Mouse (Mus musculus): ENCODE results near the gene Stat5b. TPM values are rescaled to one million over a fixed set of nuclear protein-coding genes. Genes with fewer than 3 reads are reported as not detected.

Gene Stat5b
- total and polyA plus RNA-seq, 3 experiments, result 29.3 to 37.0 (median 32.3) TPM

GRCm38 (mm10) chr11:100850038-100850777 lies at the start of gene Stat5b (continued):
- TF ChIP-seq EP300 (IDR thresholded peaks at IDR 0.05; ENCODE audit: low read depth in 1 of 2, low read length in 2 of 2), result no peak
- TF ChIP-seq MYB (IDR thresholded peaks at IDR 0.05; ENCODE audit: low read depth, low read length), result no peak
- no peak for TF ChIP-seq RAD21 (IDR thresholded peaks at IDR 0.05; ENCODE audit: low read depth, low read length)
- no peak for TF ChIP-seq TBP (IDR thresholded peaks at IDR 0.05; ENCODE audit: low read depth, low read length)

DNA sequence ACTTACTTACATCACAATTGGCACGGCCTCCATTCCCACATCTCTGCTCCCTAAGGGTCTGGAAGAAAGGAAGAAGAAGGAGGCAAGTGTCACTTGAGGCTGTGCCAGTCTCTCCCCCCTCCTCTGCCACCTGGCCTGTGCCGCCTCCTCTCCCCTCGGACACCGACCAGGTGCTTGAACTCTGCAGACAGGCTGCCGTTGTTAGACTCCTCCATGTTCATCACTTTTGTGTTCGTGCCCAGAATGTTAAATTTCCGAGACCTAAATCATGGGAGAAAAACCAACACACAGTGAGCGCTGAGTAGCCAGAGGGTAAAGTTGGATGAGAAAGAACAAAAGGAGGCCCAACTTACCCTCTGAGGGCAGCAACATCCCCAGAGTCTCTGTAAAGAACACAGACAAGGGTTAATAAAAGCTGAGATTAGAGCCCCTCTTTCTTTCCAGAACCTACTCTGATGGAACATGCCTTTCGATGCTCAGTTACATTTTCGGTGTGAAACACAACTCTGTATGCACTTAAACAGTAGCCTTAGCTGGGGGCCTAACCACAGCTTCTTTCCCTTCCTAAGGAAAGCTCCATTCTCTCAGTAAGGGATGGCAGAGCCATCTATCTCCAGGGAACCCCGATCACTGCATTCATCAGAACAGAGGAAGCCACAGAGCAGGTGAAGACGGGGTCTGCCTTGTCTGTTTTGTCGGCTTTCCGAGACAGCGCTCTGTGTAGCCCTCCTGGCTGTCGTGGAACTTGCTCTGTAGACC lies 48.1 kb upstream of the Stat5b start:
- H3K9ac ChIP-seq (ENCODE audit: control insufficient read depth, low read depth, low read length, poor library complexity, severe bottlenecking), result no peak overlapping the region
- no peak overlapping the region for H3K4me3 ChIP-seq (ENCODE audit: control insufficient read depth in 1 of 2, insufficient read depth in 1 of 2, low read depth in 2 of 2, low read length in 2 of 2)
- no peak for DNase-seq (ENCODE audit: low read depth, low spot score)
- H3K79me2 ChIP-seq (ENCODE audit: control insufficient read depth, insufficient read depth, low read length, poor library complexity), result no peaks in the 10 kb centered on the region
- TF ChIP-seq TBP (IDR thresholded peaks at IDR 0.05; ENCODE audit: low read depth, low read length) (no peak), HCFC1 (IDR thresholded peaks at IDR 0.05; ENCODE audit: low read depth, low read length) (no peak), ETS1 (IDR thresholded peaks at IDR 0.05; ENCODE audit: low read depth, low read length) (no peak)
- H3K27me3 ChIP-seq (ENCODE audit: control insufficient read depth in 1 of 2, insufficient read depth in 2 of 2, low read length in 2 of 2), result no peaks in the 10 kb centered on the region
- no peaks in the 10 kb centered on the region for H3K9me3 ChIP-seq (replicated peaks; ENCODE audit: insufficient read depth, low read length)
- H3K4me1 ChIP-seq (ENCODE audit: control insufficient read depth in 1 of 2, insufficient read depth in 2 of 2, low read length in 2 of 2), result peaks cover 12 to 18% of the 10 kb centered on the region in 2 experiments; a peak in 3 of 4 replicates
- no peak overlapping the region for H3K27ac ChIP-seq (ENCODE audit: control insufficient read depth, low read depth, low read length)
- peaks cover 11 to 15% of the 10 kb centered on the region in 2 experiments for H3K36me3 ChIP-seq (ENCODE audit: control insufficient read depth in 1 of 2, insufficient read depth in 2 of 2, low read length in 2 of 2)

DNA sequence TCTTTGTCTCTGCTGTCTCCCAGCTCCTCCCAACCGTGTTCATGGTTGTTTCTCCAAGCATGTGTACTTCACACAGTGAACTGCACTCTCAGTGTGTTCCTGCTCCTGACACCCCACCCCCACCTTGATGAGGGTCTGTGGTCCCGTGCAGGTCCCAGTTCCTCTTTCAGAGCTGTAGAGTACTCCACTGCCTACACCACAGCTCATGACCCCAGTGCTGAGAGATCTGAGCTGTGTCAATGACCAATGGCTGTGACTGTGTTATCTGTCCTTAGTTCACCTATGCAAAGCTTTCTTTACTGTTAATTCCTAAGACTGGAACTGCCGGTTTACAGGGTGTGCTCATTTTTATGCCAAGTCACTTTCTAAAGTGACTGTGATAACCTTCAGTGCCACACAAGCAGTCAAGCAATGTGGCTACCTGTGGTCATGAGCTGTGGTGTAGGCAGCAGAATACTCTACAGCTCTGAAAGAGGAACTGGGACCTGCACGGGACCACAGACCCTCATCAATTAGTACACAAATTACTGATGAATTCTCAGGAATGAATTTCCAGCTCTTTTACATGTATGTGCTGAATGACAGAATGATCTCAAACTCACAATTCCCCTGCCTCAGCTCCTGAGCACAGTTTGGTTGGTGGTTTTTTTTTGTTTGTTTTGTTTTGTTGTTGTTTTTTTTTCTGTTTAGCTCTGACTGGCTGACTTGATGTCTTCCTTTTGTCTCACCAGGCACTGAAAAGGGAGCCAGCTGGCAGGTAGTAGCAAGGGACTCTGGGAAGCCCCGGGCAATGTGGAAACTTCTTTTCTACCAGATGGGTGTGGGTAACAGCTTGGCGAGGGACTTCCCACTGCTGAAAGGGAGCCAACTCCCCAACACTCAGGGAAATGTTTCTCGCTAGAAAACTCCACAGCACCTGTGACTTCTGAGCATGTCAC lies 47.0 kb upstream of the Stat5b start:
- H3K4me1 ChIP-seq (ENCODE audit: control insufficient read depth in 1 of 2, insufficient read depth in 2 of 2, low read length in 2 of 2), result peaks cover 18 to 26% of the 10 kb centered on the region in 2 experiments
- no peak overlapping the region for H3K4me3 ChIP-seq (ENCODE audit: control insufficient read depth in 1 of 2, insufficient read depth in 1 of 2, low read depth in 2 of 2, low read length in 2 of 2)
- H3K36me3 ChIP-seq (ENCODE audit: control insufficient read depth in 1 of 2, insufficient read depth in 2 of 2, low read length in 2 of 2), result peaks cover 9 to 24% of the 10 kb centered on the region in 2 experiments
- no peaks in the 10 kb centered on the region for H3K79me2 ChIP-seq (ENCODE audit: control insufficient read depth, insufficient read depth, low read length, poor library complexity)
- no peaks in the 10 kb centered on the region for H3K27me3 ChIP-seq (ENCODE audit: control insufficient read depth in 1 of 2, insufficient read depth in 2 of 2, low read length in 2 of 2)
- TF ChIP-seq MYC (IDR thresholded peaks at IDR 0.05; ENCODE audit: low read depth, low read length), result 0 out of 2 replicates have a peak, but pooled peaks have one; percentile 13
- TF ChIP-seq POLR2A (IDR thresholded peaks at IDR 0.05; ENCODE audit: control insufficient read depth in 1 of 2, insufficient read depth in 1 of 2, low read depth in 1 of 2, low read length in 2 of 2, poor library complexity in 1 of 2), result no peak
- peak in 1 of 2 experiments; percentile 32; a peak in 2 of 4 replicates for TF ChIP-seq EP300 (IDR thresholded peaks at IDR 0.05; ENCODE audit: low read depth in 1 of 2, low read length in 2 of 2)
- peak; percentile 34; the same call in 1 of the 2 replicates for TF ChIP-seq ETS1 (IDR thresholded peaks at IDR 0.05; ENCODE audit: low read depth, low read length)
- TF ChIP-seq TBP (IDR thresholded peaks at IDR 0.05; ENCODE audit: low read depth, low read length), result no peak
- TF ChIP-seq CHD1 (IDR thresholded peaks at IDR 0.05; ENCODE audit: low read depth, low read length), result no peak
- peak; percentile 81; the same call in 1 of the 2 replicates for TF ChIP-seq BHLHE40 (IDR thresholded peaks at IDR 0.05; ENCODE audit: borderline replicate concordance, low read depth, low read length)
- peak; percentile 33; the same call in 1 of the 2 replicates for TF ChIP-seq RCOR1 (IDR thresholded peaks at IDR 0.05; ENCODE audit: low read depth, low read length)
- TF ChIP-seq ELF1 (IDR thresholded peaks at IDR 0.05; ENCODE audit: low read depth, low read length), result no peak
- TF ChIP-seq ZC3H11A (IDR thresholded peaks at IDR 0.05; ENCODE audit: low read depth, low read length), result no peak
- H3K9me3 ChIP-seq (replicated peaks; ENCODE audit: insufficient read depth, low read length), result no peaks in the 10 kb centered on the region
- peak overlapping the region; percentile 13; the same call in 1 of the 2 replicates for H3K27ac ChIP-seq (ENCODE audit: control insufficient read depth, low read depth, low read length)
- H3K9ac ChIP-seq (ENCODE audit: control insufficient read depth, low read depth, low read length, poor library complexity, severe bottlenecking), result no peak overlapping the region
- DNase-seq (ENCODE audit: low read depth, low spot score), result peak; percentile 61

Data from MEL (cell line).